Mouse (Mus musculus) thymus, adult 2 months (tissue): Measurements from ENCODE around the gene Zfp59.
"Not testable (repeated sequence)": the region's sequence is repeated elsewhere in the genome, so short reads cannot be mapped to it uniquely, and the experiment has no call there.

ENCODE experiments used
- CTCF ChIP-seq: fragments of 200-500 bp; IDR thresholded peaks from 2 replicates; pipeline ENCODE4 v1.5.1; 2012; ENCODE audit warnings: mild to moderate bottlenecking, control low read depth, low read length, moderate library complexity, borderline replicate concordance; ENCODE audit not compliant: control insufficient read depth, poor library complexity, insufficient read depth; ENCODE audit errors: extremely low read depth
- POLR2A ChIP-seq: fragments of 200-500 bp; IDR thresholded peaks from 2 replicates; pipeline ENCODE4 v1.6.1; 2012; ENCODE audit warnings: mild to moderate bottlenecking, low read length, control low read depth, moderate library complexity; ENCODE audit not compliant: control insufficient read depth, poor library complexity, insufficient read depth; ENCODE audit errors: extremely low read depth

DNA sequence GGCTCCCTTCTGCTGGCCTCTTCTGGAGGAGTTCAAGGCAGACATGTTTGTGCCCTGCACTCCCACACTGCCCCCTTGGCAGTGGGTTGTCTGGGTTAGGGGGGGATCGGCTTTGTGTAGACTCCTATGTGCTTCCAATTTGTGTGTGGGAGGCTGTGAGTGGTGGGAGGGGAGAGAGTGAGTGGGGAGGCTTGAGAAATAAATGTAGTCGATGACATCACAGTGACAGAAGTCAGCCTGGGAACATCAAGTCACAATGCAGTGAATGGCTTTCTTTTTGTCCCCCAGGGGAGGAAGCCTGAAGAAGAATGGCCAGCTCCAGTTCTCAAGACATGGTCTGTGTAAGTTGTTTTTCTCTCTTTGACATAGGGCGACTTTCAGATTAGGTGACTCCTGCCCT lies 31.5 kb upstream of the Zfp59 start, which contains the start of gene Zfp626:
- TF ChIP-seq CTCF, POLR2A: not testable (repeated sequence)
